Mouse (Mus musculus) urinary bladder, postnatal 25 days (tissue): ENCODE measurements at regions not wholly inside any gene's neighbourhood (a gene's known extent, or its start where the extent isn't known, plus 50 kb on each side); places are given as distances from the start of the nearest gene placed in this dataset.

Source experiments
- DNase-seq: peaks from one replicate; pipeline ENCODE4 v3.0.0; 2022; ENCODE audit warnings: low spot score

DNA sequence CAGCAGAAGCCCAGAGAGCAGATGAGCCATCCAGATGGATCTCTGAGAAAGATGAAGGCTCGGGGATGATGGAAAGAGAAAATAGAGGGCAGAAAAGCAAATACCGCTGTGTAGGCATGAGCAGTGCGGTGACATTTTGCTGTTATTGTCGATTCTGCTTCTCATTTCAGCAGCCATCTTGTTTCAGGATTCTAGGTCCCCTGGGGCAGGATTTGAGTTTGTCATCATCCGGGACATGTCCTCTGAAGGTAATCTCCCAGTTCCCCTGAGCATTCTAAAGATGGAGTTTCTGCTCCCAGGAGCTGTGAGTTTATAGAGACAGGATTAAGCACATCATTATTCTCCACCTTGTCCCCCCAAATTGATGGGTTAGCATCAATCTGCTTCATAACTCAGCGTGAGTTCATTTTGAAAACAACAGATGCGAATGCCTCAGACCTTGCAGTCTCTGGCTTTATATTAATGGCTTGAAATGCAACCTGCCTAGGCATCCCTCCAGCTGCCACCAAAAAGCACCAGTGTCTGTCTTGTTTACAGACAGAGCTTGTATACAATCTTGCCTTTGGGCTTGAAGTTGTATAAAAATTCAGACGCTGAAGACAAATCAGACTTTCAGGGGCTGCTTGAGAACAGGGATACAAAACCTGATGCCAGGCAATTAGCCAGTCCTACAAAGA, 128.6 kb upstream of the Foxa2 start:
- DNase-seq: no peak

DNA sequence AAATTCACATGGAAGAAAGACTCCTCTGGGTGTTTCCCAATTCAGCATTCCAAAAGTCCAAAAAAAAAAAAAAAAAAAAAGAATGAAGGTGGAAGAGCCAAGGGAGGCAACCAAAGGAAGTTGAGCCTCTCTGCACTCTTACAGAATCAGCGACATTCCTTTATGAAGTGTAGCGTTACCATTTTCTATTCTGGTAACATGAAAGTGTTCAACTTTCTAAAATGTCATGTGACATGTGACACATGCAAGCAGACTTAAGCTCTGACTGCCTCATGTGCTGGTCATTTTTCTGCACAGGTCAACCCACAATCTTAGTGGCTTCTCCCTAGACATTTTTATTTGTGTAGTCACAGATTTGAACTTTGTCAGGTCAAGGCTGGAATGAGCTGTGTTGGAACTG, 133.5 kb upstream of the Foxa2 start:
- DNase-seq: no peak

DNA sequence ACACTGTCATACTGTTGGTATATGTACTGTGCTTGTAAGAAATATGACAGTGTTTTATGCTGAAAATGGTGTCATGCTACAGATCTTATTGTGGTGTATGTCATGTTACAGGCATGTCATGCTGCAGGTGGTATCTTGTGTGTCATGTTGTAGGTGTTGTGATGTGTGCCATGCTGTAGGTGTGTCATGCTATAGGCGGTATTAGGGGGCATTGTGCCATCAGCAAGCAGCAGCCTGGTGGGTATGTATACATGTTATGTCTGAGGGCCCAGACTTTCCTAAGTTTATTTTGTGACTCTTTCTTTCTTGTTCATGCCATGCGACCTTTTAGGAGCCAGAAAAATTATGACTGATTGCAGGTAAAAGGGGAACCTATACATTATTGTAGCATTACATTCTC, 134.7 kb upstream of the Foxa2 start:
- no peak for DNase-seq

DNA sequence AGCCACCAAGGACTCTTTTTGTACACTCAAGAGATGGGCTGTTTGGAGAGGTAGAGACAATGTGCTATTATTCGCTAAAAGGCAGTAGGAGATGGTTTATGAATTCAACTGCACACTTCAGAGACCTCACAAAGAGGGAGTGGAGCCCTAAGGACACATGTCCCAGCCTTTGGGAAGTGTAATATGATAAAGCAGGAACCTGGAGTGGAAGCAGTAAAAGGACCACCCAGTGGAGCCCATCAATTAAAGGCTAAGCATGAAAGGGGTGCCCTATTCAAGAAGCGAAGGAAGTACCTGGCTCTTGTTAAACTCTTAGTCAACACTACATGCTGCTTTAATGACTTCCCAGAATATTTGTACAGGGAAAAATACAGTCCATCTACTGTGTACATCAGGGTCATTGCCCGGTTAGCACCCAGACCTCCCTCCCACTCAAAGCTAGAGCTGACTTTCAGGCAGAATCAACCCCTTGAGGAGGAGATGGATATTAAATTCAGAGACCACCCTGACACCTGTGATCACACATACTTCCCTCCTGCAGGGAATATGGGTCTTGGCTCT, 135.8 kb upstream of the Foxa2 start:
- DNase-seq: no peak

DNA sequence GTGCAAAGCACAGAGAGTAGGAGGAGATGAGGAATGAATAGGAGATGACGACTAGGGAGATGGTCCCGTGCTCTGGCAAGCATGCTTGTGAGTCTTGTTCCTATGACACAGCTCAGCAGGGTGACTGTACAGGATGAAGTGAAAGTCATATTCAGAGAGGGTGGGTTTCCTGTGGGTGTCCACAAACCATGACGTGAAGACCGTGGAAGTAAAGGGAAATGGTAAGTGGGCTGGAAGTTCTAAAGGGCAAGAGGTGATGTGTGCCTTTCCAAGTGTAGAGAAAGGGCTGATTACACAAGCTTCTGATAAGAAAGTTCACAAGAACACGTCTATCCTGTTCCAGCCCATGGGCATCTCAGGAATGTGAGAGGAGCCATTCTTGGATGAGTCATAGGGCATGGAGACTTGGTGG, 138.0 kb upstream of the Foxa2 start:
- no peak for DNase-seq

DNA sequence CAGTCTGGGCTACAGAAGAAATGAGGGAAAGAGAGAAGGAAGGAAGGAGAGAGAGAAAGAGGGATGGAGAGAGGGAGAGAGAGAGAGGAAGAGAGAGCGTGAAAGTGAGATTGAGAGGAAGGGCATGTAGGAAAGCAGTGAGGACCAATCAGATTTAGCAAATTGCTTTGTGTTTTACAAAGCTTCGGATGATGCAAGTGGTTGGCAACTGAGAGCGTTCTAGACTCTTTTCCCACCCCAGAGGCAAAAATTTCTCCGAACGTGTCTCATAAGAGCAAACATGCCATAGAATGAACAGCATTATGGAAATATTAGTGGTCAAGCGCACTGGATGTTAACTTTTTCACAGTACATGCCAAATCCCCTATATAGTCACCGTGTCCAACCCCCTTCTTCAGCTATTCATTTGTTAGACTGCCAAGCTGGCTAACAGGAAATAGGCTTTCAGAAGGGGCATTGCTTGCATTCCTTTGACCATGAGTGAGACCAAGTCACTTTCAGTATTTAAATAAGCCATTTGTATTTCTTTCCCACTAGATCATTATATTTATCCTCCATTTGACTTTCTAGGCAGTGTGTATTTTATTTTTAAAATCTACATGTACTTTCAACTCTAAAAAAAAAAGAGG, 139.7 kb upstream of the Foxa2 start:
- DNase-seq: no peak

DNA sequence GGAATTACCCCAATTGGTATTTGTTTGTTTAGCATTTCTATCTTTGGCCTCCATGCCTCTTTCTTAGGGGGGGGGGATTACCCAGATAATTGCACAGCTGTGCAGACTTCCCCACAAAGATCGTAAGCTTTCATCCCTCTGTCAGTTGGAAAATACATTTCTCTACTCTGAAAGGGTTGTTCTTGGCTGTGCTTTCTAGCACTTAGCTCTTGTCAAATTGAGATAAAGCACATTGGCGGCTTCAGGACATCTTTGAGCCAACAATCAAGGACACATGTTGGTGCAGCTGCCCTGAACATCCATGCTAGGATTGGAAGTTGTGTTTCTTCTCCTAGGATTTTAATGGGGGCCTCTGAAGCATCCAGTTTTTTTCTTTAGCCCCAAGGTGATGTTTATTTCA, 142.1 kb upstream of the Foxa2 start:
- DNase-seq: no peak

DNA sequence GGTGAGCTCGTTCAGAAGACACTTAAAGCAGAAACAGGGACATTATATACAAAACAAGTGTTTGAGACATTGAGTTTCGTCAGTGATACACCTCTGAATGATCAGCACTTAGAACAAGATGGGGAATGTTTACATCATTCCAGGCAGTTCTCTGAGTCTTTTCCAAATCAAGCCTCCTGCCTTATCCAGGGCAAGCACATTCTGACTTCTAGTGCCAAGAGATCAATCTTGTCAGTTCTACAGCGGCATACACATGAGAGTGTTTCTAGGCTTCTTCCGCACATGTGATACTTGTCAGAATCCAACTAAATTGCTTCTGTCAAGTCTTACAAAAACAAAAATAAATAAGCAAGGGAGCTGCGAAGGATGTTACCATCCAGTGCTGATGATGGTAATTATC, 142.5 kb upstream of the Foxa2 start:
- no peak for DNase-seq

DNA sequence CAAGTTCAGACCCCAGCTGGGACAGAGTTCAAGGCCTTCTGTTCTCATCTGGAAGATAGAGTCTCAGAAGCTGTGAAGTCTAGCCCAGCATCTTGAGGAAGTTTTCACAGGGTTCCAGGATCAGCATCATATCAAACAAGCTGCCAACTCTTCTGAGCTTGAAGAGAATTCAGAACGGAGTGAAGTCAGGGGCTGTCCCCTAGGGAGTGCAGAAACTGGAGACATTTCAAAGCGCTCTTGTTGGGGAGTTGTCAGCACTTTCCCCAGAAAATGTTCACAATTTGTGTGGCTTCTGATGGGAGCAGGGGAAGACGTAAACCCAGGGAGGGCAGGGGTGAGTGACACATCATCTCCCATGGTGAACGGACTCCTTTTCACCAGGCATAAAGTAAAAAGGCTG, 146.2 kb upstream of the Foxa2 start:
- no peak for DNase-seq

DNA sequence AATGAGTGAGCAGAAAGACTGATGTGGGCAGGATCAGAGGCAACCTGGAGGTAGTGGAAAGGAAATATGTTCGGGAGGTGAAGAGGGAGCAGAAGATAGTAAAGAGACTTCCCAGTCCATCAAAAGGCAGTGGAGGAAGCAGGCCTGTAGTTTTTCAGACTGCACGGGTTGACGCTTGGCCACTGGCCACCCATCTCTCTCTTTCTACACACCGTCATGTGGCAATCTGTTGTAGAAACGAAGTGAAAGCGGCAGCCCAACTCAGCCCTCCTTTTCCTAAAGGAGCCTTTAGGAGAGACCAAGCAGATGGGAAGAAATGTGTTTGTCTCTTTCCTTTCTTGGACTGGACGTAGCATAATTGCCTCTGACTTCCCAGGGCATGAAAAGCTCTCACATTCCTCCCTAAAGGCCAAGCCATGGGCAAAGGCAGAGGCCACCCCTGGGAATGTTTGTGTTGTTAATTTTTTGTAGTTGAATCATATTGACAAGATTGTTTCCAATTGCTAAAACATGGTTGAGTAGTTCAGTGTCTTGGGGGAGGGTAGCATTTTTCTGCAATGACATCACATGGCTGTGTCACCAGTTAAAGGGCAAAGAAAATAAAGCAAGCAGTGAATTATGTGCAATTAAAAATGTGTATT, 150.7 kb upstream of the Foxa2 start:
- DNase-seq: no peak

DNA sequence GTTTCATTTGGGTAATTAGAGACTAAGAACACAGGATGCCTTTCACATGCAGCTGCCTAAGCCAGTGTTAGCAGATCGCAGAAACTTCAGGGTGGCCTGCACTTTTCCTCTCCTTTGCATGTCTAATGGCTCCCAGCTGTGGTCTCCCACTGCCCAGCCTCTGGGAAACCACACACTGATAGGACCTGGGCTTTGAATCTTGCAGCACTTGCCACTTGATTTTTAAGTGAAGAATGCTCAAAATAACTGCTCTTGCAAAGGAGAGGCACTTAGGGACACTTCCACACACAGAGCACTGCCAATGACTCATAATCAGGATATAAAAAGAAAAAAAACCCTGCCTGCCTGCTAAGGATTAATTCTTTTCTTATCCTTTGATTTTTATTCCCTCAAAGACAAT, 159.9 kb upstream of the Foxa2 start:
- DNase-seq: no peak

DNA sequence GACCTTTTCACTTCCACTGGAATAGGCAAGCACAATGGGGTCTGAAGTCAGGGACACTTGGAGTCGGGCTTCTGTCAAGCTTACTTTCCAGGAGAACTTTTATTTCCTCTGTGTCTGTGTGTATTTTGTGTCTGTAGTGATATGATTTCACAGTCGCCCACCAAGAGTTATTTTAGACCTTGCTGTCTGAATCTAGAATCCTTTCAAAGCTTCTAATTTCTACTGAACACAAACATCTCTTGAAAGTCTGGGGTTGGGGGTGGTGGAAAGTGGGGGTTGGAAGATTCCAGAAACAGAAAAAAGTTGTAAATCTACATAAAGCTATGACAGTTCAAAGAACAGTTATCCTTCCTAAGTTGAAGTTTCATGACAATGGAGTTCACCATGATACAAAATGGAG, 164.0 kb upstream of the Foxa2 start:
- DNase-seq: no peak

DNA sequence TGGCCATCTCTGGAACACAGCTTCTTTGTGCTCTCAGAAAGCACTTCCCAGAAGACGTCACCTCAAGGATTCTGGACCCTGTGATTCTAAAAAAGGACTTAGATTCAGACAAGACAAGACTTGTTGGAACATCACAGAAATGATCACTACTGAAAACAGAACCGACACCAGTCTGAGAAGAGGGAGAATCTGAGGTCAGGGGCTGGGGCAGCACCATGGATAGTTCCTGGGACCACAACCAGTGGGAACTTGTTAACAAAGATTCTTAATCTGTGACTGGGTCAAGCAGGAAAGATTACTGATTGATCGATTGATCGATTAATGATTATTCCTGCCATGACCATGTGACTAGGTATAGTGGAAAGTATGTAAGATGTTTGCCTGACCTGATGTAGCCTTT, 170.4 kb upstream of the Foxa2 start:
- DNase-seq: no peak

DNA sequence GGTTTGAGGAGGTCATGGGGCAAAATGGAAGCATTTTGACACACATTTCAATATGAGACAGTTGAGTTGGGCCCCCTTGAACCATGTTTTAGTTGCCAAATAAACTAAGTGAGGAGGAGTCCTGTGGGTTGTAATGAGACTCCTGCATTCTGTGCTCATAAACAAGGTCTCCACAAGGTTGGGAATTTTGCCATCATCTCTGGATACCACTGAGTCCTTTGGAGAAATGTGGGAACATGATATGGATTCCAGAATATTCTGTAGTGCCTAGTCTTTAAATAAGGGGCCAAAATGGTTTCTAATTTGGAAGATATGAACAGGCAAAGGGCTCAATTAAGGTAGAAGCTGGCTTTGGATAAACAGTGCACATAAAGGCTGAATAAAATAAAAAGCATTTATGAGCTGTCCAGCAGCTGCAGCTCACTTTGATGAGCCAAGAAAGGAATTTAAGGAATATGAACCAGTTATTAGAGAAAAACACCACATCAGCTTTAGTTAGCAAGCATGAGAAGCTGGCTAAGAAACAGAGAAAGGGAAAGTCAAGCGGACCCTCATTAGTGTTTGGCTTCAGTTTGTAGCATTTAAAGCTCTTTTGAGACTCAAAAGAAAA, 161.3 kb upstream of the Sstr4 start:
- DNase-seq: no peak

DNA sequence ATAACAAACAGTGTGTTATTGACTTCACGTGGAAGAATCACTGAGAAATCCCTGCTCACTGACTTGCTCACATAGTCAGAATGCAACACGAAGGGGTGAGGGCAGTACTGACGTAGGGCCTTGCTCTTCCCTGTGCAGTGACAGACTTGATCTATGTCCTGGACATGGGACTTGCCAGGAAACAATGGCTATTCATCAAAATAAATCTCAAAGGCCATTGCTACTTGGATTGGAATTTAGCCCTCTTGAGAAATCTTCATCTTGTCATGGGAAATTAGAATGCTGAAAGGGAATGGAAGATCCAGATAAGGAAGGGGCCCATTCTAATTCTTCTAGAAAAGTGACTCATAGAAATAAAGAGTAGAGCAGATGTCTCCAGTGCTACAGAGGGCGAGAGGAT, 158.0 kb upstream of the Sstr4 start:
- no peak for DNase-seq

DNA sequence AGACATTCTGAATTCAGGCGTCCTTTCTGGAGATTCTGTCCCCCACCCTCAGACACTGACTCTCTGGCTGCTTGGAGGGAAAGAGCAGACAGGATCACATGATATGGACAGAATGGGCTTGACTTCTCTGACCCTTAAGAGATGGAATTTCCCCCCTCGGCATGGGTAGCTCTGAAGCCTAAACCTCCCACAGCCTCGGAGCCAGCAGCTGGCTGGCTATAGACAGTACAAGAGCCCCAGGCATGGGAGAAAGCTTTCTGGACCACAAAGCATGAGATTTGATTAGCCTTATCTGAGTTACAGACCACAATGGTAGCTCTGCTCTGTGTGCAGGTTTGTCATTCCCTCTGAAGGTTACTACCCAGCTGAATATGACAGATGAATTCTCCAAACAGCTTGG, 156.1 kb upstream of the Sstr4 start:
- DNase-seq: no peak

DNA sequence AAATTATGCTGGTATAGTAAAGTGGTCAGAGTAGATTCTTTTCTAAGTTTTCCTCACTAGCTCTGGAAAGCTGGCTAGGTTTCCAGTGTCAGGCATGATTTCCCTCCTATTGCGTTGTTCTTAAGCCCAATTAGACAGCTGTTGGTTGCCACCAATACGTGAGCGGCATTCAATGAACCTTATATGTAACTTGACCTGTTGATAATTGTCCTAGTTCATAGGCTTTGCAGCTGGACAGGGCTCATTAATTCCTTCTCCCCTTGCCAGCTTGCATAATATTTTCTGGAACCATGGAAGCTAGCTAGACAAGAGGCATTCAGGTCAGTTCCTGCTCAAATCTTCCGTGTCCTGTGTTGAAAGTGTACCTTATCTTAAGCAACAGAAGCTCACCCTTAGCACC, 152.9 kb upstream of the Sstr4 start:
- DNase-seq: no peak

DNA sequence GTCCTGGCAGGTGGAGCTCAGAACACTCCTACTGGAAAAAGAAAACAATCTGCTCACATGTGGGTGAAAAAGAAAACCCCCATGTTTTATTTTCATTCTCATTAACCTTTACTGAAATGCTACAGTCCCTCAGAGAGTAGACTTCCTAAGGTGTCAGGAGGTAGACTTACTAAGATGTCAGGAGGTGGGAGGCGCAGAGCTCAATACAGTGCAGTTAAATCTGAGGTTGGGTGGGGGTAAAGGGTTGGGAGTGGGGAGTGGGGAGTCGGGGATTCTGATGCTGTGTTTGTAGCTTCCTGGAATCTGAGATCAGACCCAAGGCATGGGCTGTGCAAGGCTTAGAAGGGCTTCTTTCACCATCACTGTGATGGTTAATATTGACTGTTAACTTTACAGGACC, 149.6 kb upstream of the Sstr4 start:
- no peak for DNase-seq

DNA sequence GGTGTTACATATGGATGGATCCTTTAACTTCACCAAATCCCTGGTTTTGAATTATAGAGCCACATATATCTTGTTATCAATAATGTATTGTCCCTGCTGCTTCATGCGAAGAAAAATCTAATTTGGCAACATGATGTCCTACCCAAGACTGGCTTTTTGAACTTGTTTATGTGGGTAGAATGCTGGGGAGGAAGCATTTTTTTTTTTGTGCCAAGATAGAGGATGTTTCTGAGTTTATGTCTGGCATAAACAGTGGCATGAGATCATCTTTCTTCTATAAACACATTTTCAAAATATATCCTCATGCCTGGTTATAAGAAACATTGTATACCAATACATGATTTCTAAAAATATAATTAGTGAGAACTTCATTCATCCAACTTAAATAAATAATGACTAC, 144.2 kb upstream of the Sstr4 start:
- DNase-seq: no peak

DNA sequence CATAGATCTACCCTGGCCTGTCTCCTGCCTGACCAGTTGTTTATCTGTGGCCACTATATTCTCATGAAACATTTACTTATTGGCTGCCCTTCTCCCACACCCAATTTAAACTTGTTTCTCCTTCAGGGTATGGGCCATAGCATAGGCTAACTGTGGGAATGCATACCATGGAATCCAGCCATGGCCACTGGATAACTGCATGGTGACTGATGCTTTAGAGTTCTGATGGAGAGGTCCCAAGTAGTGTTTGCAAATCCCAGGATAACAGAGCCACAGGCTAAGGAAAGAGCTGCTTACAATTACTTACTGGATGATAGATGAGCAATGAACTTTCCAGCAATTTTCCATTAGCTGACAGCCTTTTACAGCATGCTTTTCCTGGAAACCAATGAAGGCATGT, 139.5 kb upstream of the Sstr4 start:
- DNase-seq: no peak

DNA sequence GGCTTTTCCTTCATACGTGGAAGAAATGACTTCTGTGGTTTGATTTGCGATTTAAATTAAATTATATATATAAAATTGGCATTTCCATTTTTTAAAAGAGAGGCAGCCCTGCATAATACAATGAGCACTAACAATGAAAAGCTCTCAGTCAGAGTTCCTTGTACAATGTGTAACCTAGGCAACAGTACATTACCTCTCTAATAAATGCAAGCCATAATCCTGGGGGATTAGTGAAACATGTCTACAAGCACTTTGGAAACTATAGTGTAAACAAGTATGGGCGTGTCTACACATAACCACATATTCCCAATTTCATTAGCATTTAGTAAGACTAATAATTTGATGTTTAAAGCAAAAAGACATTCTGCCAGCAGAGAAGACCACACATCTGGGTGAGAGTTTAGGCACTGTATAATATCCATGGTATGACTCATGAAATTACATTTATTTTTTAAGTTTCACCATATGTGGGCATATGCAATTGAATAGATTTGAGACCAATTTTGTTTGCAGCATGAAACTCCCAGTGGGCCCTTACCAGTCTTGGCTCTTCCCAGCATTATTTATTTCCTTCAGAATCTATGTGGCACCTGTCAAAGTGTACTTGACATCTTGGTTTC, 130.9 kb upstream of the Sstr4 start:
- DNase-seq: no peak

DNA sequence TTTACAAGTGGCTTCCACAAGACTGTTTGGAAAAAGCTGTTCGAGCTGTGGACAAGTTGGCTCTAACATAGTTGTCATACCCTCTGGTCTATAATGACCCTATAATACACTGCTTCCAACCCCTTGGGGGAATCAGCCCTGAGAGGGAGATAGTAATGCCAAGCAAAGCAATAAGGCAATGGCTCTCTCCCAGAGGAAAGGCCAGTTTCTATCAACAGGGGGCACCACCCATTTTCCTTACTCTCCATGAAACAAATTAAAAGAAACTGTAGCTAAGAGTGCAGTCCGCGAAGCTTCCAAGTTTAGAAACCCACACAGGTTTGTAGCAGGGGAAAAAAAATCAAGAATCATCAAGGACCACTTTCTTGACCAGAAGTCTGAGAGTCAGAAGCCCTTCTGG, 115.9 kb upstream of the Sstr4 start:
- DNase-seq: no peak

DNA sequence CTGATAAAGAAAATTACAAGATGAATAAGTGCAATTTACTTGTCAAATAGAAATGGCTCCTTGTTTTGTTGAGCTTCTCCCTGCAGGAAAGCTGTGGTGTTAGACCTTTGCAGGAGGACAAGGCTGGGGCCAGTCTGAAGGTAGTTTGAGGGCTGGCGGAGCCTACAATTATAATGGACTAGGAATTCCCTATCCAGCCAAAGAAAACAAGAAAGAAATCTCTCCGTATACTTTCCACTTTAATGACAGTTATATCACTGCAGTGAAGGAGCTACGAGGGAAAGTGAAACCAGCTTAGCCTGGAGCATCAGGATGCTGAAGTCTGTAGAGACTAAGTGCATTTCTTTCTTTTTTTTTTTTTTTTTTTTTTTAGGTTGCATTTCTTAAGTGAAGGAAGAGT, 104.8 kb upstream of the Sstr4 start:
- no peak for DNase-seq
